Mouse (Mus musculus): ENCODE measurements at regions not wholly inside any gene's neighbourhood (a gene's known extent, or its start where the extent isn't known, plus 50 kb on each side); places are given as distances from the start of the nearest gene placed in this dataset.

DNA sequence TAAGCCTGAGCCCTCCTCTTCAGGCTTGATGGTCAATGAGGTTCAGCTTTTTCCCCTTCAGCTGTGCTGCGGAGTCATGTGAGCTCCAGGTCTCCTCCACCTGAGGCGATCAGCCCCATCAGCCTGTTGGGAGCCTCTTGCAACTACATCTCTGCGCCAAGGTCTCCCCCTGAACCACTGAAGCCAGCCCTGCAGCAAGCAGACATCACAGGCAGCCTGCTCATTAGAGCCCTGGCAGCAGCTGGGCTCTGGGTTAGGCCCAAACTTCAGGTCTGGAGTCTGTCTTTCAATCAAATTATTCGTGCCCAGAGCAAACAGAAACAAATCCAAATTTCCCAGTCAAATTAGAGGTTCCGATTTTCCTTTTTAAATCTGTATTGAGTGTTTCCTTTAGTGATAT lies 108.4 kb upstream of the Slc22a12 start:
- no peak for ATAC-seq (replicated peaks in 1 of 2; ENCODE audit: insufficient read depth in 1 of 2, low FRiP score in 2 of 2, low TSS enrichment in 1 of 2, low read depth in 1 of 2, poor library complexity in 2 of 2, severe bottlenecking in 2 of 2)

DNA sequence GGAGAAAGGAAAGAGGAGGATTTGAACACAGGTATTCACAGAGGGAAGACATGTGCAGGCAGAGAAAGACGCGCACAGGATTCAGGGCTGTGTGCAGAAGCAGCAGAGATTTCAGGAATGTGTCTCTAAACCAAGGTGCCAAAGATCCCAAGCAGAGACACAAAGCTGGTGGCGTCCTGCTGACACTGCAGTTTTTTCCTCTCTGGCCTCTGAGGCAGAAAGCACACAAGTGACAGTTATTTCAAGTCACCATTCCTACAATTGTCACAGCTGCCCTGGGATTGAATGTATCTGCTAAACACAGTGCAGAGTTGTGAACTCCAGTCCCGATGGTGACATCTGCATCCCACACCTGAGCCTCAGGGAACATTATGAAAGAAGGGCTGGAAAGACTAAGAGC lies 107.1 kb upstream of the Slc22a12 start:
- no peak for ATAC-seq (replicated peaks in 1 of 2; ENCODE audit: insufficient read depth in 1 of 2, low FRiP score in 2 of 2, low TSS enrichment in 1 of 2, low read depth in 1 of 2, poor library complexity in 2 of 2, severe bottlenecking in 2 of 2)

DNA sequence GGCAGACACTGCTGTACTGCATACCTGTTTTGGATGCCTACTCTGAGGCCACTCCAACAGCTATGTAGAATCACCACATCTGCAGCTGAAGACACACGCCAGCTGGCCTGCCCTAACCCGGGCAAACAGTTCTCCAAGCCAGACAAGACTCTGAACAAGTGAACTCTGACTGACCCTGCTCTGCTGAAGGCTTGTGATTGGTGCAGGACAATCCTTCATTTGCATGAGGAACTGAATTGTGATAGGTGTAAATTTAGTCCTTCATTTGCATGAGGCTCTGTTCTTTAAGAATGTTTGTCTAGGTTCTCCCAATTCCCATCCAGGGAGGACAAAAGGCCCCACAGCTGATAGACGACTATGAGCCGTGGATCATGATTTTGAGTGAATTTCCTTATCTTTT lies 104.9 kb upstream of the Slc22a12 start:
- ATAC-seq (replicated peaks in 1 of 2; ENCODE audit: insufficient read depth in 1 of 2, low FRiP score in 2 of 2, low TSS enrichment in 1 of 2, low read depth in 1 of 2, poor library complexity in 2 of 2, severe bottlenecking in 2 of 2) = no peak

DNA sequence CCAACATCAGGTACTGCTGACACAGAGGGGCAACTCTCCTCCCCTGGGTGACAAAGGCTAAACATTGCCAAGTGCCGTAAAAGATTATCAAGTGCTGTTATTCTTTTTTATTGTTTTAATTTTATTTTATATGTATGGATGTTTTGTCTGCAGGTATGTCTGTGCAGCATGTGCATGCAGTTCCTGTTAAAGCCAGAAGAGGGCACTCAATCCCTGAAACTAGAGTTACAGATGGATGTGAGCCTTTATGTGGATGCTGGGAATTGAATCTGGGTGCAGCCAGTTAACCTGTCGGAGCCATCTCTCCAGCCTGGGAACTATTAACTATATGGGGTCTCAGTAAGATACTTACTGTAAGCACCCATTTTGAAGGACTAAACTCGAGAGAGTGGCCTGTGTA lies 104.4 kb upstream of the Slc22a12 start:
- no peak for ATAC-seq (replicated peaks in 1 of 2; ENCODE audit: insufficient read depth in 1 of 2, low FRiP score in 2 of 2, low TSS enrichment in 1 of 2, low read depth in 1 of 2, poor library complexity in 2 of 2, severe bottlenecking in 2 of 2)

DNA sequence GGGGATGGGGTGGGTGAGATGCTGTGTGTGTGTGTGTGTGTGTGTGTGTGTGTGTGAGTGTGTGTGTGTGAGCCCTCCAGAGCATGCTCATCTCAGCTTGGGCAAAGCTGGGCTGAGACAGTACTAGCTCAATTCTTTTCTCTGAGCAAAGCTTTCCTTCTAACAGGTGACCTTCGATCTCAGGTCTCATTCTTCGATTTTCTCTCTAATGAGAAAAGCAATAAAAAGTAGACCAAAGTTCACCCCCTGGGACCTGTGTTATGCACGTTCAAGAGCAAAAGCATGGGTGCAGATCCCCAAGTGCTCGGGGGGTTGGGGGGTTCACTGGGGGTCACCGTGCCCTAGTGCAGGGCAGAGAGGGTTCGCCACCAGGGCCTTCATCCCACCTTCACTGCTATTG lies 103.1 kb upstream of the Slc22a12 start:
- ATAC-seq (replicated peaks in 1 of 2; ENCODE audit: insufficient read depth in 1 of 2, low FRiP score in 2 of 2, low TSS enrichment in 1 of 2, low read depth in 1 of 2, poor library complexity in 2 of 2, severe bottlenecking in 2 of 2) = no peak

DNA sequence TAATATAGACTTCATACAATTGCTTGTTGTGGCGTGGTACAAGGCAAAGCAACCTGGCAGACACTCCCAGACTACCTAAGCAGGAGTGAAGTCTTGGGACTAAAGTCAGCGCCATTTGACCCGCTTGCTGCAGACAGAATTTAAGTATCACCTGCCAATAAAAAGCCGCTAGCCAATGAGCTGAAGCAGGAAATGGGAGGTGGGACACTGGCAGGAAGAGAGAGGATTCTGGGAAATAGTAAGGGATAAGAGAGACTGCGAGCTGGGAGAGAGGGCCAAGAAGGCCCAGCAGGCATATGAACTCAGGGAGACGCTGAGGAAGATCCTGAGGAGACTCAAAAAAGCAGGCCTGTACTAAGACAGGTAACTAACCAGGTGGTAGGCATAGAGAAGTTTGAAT lies 102.0 kb upstream of the Slc22a12 start:
- no peak for ATAC-seq (replicated peaks in 1 of 2; ENCODE audit: insufficient read depth in 1 of 2, low FRiP score in 2 of 2, low TSS enrichment in 1 of 2, low read depth in 1 of 2, poor library complexity in 2 of 2, severe bottlenecking in 2 of 2)

DNA sequence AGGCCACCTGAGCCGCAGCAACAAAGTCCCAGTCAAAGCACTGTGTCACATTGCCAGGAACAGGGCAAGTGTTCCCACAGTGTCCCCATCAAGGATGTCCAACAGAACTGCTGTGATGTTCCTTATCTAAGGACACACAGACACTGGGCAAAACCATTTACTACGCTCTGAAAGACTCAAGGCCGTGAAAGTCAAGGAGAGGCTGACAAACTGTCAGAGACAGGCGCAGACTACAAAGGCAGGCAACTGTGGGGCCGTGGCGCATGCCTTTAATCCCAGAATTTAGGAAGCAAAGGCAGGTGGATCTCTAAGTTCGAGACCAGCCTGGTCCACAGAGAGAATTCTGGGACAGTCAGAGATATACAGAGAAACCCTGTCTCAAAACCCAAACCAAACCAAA lies 96.8 kb upstream of the Slc22a12 start:
- no peak for ATAC-seq (replicated peaks in 1 of 2; ENCODE audit: insufficient read depth in 1 of 2, low FRiP score in 2 of 2, low TSS enrichment in 1 of 2, low read depth in 1 of 2, poor library complexity in 2 of 2, severe bottlenecking in 2 of 2)

DNA sequence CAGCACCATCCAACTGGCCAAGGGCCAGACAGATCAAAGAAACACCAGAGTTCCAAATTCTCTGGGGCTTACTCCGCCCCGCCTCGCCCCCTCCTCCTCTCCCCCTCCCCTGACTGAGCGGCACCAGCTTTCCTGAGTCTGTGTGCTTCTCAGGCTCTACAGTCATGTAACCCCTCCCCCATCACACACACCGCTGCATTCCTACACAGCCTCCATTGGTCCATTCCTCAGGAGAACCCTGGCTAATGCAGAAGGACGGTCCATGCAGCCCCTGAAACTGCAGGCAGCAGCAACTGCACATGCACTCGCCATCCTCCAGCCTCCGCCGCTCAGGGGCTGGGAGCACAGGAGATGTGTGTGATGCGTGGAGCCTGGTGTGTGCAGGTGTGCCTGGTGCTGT lies 90.6 kb upstream of the Slc22a12 start:
- ATAC-seq (replicated peaks in 1 of 2; ENCODE audit: insufficient read depth in 1 of 2, low FRiP score in 2 of 2, low TSS enrichment in 1 of 2, low read depth in 1 of 2, poor library complexity in 2 of 2, severe bottlenecking in 2 of 2) = no peak

DNA sequence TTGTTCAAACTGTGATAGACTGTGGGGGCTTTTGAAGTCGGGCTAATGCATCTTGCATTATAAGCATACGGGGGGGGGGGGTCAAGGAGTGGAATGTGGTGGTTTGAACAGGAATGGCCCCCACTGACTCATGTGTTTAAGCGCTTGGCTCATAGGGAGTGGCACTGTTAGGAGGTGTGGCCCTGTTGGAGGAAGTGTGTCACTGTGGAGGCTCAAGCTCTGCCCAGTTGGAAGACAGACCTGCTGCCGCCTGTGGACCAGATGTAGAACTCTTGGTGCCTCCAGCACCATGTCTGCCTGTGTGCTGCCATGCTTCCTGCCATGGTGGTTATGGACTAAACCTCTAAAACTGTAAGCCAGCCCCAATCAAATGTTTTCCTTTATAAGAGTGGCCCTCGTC lies 89.0 kb upstream of the Slc22a12 start:
- ATAC-seq (replicated peaks in 1 of 2; ENCODE audit: insufficient read depth in 1 of 2, low FRiP score in 2 of 2, low TSS enrichment in 1 of 2, low read depth in 1 of 2, poor library complexity in 2 of 2, severe bottlenecking in 2 of 2) = no peak

DNA sequence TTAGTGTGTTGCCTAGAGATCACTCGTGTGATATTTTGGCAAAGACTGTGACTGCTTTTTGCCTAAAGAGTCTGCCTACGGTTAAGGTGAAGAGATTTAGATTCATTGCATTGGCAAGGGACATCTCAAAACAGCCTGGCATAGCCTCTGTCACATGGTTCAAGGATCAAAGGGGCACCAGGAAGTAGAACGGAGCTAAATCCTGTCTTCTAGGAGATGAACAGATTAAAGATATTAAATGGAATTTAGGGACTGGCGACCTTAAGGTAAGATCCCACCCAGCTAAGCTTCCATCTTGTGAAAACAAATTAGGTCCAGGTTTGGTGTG lies 87.7 kb upstream of the Slc22a12 start:
- ATAC-seq (replicated peaks in 1 of 2; ENCODE audit: insufficient read depth in 1 of 2, low FRiP score in 2 of 2, low TSS enrichment in 1 of 2, low read depth in 1 of 2, poor library complexity in 2 of 2, severe bottlenecking in 2 of 2) = no peak

DNA sequence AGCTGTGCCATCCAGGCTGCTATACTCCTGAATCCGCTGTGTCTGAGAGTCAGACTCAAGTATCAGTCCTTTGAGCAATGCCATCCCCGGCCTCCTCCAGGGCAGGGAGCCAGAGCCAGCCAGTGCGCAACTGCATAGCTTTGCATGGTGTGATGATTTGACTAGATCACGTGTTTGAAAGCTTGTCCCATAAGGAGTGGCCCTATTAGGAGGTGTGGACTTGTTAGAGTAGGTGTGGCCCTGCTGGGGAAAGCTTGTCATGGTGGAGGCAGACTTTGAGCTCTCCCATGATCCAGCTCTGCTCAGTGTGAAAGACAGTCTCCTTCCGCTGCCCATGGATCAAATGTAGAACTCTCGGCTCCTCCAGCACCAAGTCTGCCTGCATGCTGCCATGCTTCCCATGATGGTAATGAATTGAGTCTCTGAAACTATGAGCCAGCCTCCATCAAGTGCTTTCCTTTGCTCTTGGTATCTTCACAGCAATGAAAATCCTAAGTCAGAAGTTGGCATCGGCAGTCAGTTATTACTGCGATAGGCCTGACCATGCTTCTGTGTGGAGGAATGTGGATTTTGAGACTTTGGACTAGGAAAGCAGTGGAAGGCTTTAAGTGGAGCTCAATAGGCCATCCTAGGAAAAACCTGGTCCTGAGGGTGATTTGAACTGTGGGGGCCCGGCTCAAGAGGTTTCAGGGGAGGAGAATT lies 87.2 kb upstream of the Slc22a12 start:
- ATAC-seq (replicated peaks in 1 of 2; ENCODE audit: insufficient read depth in 1 of 2, low FRiP score in 2 of 2, low TSS enrichment in 1 of 2, low read depth in 1 of 2, poor library complexity in 2 of 2, severe bottlenecking in 2 of 2) = no peak

DNA sequence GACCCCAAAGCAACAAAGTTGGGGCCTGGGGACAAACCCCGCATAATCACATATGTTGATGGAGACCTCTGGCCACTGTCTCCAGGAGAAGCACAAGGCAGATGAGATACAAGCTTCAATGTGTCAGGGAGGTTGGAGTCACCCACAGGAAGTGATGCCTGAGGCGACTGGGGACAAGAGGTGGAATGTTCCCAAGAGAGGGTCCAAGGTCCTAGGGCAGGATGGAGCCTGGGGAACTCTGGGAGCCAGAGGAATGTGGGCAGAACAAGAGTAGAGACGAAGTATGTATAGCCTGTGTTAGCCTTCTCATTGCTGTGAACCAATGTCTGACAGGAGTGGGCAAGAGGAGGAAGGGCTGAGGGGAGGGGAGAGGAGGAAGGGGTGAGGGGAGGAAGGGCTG lies 82.7 kb upstream of the Slc22a12 start:
- no peak for ATAC-seq (replicated peaks in 1 of 2; ENCODE audit: insufficient read depth in 1 of 2, low FRiP score in 2 of 2, low TSS enrichment in 1 of 2, low read depth in 1 of 2, poor library complexity in 2 of 2, severe bottlenecking in 2 of 2)

DNA sequence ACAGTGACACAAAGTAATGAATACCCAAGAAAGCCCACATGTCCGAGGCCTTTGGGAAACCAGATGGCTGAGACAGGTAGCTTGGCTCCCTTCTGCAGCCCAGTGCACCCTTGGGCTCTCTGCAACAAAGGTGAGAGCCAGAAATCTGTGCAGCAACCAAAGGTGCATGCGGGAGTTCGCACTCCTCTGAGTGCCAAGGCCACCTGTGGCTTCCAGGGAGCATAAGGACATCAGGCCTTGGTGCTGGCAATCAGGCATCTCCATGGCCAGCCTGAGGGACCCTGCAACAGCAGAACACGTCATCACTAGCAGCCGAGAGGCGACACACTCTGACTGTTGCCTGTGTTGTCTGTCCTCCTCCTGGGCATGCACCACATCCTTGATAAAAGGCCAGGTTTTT lies 78.2 kb upstream of the Slc22a12 start:
- no peak for ATAC-seq (replicated peaks in 1 of 2; ENCODE audit: insufficient read depth in 1 of 2, low FRiP score in 2 of 2, low TSS enrichment in 1 of 2, low read depth in 1 of 2, poor library complexity in 2 of 2, severe bottlenecking in 2 of 2)

DNA sequence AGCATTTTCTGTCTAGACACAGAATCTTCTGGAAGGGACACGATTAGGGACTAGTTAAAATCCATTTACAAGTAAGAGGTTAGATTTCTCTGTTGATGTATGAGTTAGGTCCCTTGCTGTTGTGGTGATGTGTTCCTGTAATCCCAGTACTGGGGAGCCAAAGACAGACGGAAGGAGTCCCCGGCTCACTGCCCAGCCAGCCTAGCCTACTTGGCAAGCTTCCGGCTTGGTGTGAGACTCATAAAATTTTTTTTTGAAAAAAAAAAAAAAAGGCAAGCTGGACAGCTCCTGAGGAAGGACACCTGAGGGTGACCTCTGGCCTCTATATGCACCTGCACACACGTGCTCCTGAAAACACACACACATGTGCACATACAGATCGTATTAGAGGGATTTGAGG lies 76.7 kb upstream of the Slc22a12 start:
- no peak for ATAC-seq (replicated peaks in 1 of 2; ENCODE audit: insufficient read depth in 1 of 2, low FRiP score in 2 of 2, low TSS enrichment in 1 of 2, low read depth in 1 of 2, poor library complexity in 2 of 2, severe bottlenecking in 2 of 2)

DNA sequence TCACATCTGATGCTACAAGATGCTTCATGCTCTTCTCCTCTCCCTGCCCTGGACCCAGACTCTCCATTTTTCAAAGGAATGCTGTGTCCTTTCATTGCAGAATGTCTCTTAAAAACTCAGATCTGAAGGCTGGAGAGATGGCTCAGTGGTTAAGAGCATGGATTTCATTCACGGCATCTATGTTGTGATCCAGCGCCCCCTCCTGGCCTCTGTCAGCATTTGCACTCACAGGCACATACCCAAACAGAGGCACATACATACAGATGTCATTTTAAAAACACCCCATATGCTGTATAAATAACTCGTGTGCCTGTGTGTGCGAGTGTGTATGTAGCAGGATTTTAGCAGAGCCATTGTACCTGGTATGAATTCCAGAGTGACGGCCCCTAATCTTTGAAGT lies 73.8 kb upstream of the Slc22a12 start:
- ATAC-seq (replicated peaks in 1 of 2; ENCODE audit: insufficient read depth in 1 of 2, low FRiP score in 2 of 2, low TSS enrichment in 1 of 2, low read depth in 1 of 2, poor library complexity in 2 of 2, severe bottlenecking in 2 of 2) = no peak

DNA sequence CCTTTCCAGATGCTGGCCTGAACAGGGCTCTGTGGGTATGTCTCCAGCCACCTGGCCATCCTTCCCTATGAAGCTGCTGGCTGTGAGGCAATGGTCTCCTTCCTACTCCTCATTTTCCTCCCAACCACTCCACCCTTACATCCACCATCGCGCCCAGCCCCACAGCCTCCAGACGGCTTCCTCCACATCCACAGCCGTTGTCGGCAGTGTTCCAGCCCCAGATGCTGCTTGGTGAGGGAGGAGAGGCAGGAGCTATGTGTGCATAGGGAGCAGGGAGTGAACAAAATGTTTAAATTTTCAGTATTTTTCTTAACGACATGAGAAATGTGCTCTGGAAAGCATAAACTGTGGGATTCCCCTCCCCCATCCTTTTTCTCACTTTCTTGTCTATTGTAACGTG lies 69.6 kb upstream of the Slc22a12 start:
- ATAC-seq (replicated peaks in 1 of 2; ENCODE audit: insufficient read depth in 1 of 2, low FRiP score in 2 of 2, low TSS enrichment in 1 of 2, low read depth in 1 of 2, poor library complexity in 2 of 2, severe bottlenecking in 2 of 2) = no peak

DNA sequence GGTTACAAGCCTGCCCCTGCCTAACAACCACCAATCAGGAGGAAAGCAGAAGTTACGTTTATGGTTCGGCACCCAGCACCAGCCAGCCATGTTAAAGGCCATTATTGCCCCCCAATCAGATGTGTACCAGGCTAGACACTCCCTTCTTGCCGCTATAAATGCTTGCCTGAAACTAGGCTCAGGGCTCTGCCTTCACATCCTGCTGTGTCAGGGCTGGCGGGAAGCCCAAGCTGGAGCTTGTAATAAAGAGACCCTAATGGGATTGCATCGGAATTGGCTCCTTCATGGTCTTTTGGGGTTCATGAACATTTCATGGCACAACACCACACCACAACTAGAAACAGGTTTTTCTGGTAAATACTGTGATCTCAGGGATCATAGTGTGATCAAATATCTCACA lies 69.1 kb upstream of the Slc22a12 start:
- ATAC-seq (replicated peaks in 1 of 2; ENCODE audit: insufficient read depth in 1 of 2, low FRiP score in 2 of 2, low TSS enrichment in 1 of 2, low read depth in 1 of 2, poor library complexity in 2 of 2, severe bottlenecking in 2 of 2) = no peak

DNA sequence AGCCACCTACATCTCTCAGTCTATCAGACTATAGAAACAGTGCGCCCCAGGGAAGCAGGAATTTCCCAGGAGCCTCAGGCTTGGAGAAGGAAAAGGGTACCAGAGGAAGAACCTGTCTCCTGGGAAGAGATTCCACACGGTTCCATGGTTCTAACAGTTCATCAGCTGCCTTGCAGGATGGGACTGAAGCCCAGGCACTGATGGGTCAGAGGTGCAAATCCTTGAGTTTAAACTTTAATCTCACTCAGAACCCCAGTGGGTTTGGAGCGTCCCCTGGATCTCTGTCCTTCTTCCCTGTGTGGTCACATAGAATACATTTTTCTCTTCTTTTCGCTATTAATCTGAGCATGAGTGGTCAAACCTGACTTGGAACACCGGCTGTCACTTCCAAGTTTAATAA lies 67.9 kb upstream of the Slc22a12 start:
- ATAC-seq (replicated peaks in 1 of 2; ENCODE audit: insufficient read depth in 1 of 2, low FRiP score in 2 of 2, low TSS enrichment in 1 of 2, low read depth in 1 of 2, poor library complexity in 2 of 2, severe bottlenecking in 2 of 2) = no peak

DNA sequence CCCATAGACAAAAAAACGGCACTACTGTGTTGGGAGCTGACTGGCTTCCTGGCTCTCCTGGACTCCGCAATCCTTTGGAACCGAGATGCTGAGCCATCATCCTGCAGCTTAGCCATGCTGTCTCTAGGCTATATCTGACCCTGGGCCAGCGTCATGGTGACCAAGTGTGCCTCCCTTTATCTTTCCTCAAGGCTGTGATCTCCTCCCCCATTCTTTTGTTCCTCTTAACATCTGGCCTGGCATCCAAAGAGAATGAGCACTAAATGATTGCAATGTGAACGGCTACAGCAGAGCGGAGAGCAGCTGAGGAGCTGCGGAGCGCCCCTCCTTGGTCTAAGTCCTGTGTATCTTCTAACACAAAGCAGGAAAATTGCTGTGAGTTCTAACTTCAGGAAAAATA lies 67.2 kb upstream of the Slc22a12 start:
- no peak for ATAC-seq (replicated peaks in 1 of 2; ENCODE audit: insufficient read depth in 1 of 2, low FRiP score in 2 of 2, low TSS enrichment in 1 of 2, low read depth in 1 of 2, poor library complexity in 2 of 2, severe bottlenecking in 2 of 2)

DNA sequence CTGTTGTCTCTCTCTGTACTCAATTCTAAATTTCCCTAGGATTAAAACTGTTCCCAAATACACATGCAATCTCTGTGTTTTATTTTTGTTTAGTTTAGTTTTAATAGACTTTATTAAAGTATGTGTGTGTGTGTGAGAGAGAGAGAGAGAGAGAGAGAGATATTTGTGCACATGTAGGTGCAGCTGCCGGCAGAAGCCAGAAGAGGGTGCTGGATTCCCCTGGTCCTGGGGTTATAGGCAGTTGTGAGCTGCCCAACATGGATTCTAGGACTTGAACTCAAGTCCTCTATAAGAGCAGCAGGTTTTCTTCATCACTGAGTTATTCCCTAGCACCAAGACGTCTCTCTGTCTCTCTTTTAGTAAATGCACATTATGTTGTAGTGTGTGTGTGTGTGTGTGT lies 64.7 kb upstream of the Slc22a12 start:
- ATAC-seq (replicated peaks in 1 of 2; ENCODE audit: insufficient read depth in 1 of 2, low FRiP score in 2 of 2, low TSS enrichment in 1 of 2, low read depth in 1 of 2, poor library complexity in 2 of 2, severe bottlenecking in 2 of 2) = no peak

Measured in hematopoietic stem cell, adult 5-6 weeks (primary cell).